24 mouse cellular contexts compared by ENCODE assay signal in genomic region chr1:144690340-144690739, GRCm38 (mm10).
"Had no signal": no experiment of that assay in that cellular context is flagged by ENCODE, and none has a peak within 500 bp of the region (broad histone marks: within the 10 kb centered on the region; RNA-seq: fewer than 3 reads in every experiment).

No protein-coding gene starts in this region.

- H3K36me3 ChIP-seq: heart, embryonic 13.5 days; heart, embryonic 15.5 days; hindbrain, embryonic 13.5 days; hindbrain, embryonic 15.5 days; intestine, embryonic 15.5 days; limb, embryonic 13.5 days; limb, embryonic 15.5 days had no signal

- H3K9me3 ChIP-seq: heart, embryonic 13.5 days; heart, embryonic 15.5 days; hindbrain, embryonic 13.5 days; hindbrain, embryonic 15.5 days; intestine, embryonic 15.5 days; limb, embryonic 13.5 days; limb, embryonic 15.5 days had no signal

- H3K4me2 ChIP-seq: heart, embryonic 11.5 days; heart, embryonic 13.5 days; heart, embryonic 15.5 days; hindbrain, embryonic 13.5 days; hindbrain, embryonic 15.5 days; intestine, embryonic 15.5 days; limb, embryonic 13.5 days; limb, embryonic 15.5 days had no signal

- H3K27ac ChIP-seq: gastrocnemius, adult 2 months; heart, adult 2 months; heart, embryonic 13.5 days; heart, embryonic 15.5 days; hindbrain, embryonic 13.5 days; hindbrain, embryonic 15.5 days; intestine, embryonic 15.5 days; limb, embryonic 13.5 days; limb, embryonic 15.5 days had no signal

- DNase-seq: gastrocnemius, adult 2 months; gastrocnemius, postnatal 10 days; gastrocnemius, postnatal 36 days; heart, adult 11 months; heart, adult 2 months; heart, postnatal 14 days; heart, postnatal 36 days; kidney, adult 18-20 months; kidney, adult 8-10 months; kidney, postnatal 10 days; kidney, postnatal 25 days; layer of hippocampus, adult 9-11 months; layer of hippocampus, postnatal 36 days; left cerebral cortex, postnatal 4 days had no signal

- H3K9ac ChIP-seq: heart, embryonic 13.5 days; heart, embryonic 15.5 days; hindbrain, embryonic 13.5 days; hindbrain, embryonic 15.5 days; intestine, embryonic 15.5 days; limb, embryonic 13.5 days; limb, embryonic 15.5 days had no signal

- H3K4me1 ChIP-seq: heart, embryonic 13.5 days; heart, embryonic 15.5 days; hindbrain, embryonic 13.5 days; hindbrain, embryonic 15.5 days; intestine, embryonic 15.5 days; limb, embryonic 13.5 days; limb, embryonic 15.5 days had no signal

- H3K27me3 ChIP-seq: heart, embryonic 13.5 days; heart, embryonic 15.5 days; hindbrain, embryonic 13.5 days; hindbrain, embryonic 15.5 days; intestine, embryonic 15.5 days; limb, embryonic 13.5 days; limb, embryonic 15.5 days had no signal

- H3K4me3 ChIP-seq: gastrocnemius, adult 2 months; heart, adult 2 months; heart, embryonic 13.5 days; heart, embryonic 15.5 days; hindbrain, embryonic 13.5 days; hindbrain, embryonic 15.5 days; intestine, embryonic 15.5 days; limb, embryonic 13.5 days; limb, embryonic 15.5 days had no signal

- ATAC-seq: inflammation-experienced regulatory T-cells, adult 6 months; intestine, embryonic 15.5 days; intestine, postnatal 0 days had no signal
